Mouse (Mus musculus): ENCODE results near the gene Nbea.

The Nbea gene

DNA sequence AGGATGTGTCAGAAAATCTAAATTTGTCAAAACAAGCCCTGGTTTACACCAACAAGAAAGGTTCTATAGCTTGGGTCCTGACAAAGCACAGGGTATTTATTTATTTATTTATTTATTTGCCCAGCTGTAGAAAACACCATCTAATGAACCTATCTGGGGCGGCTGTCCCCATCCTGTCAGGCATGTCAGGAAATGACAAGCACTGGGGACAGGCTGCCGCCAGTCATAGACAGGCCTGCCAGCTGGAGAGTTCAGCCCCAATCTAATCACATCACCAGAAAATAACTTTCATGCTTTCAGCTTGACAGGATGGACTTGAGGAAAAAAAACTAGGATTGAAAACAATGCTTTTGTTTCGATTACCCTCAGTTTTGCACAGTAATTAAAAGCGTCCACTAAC lies 440.8 kb downstream of the Nbea start:
- DNase-seq = no peak

DNA sequence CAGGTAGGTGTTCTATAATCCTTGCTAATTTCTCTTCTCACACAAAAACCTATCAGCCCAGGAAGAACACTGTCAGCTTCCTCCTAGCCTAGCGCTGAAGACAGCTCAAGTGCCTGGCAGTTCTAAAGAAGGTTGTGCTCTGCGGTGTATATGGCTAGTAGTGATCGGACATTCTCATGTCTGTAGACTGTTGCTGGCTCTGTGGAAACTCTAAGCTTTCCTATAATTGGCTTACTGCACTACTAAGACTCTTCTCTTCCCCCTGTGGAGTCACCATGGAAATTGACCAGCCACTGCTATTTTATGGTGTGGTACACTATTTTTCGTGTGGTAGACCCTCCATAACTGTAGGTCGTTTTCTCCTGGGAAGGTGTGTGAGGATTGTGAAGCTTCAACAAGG lies 441.3 kb downstream of the Nbea start:
- DNase-seq = no peak

- DNase-seq = no peak
Observed at GRCm38 (mm10) chr3:55741428-55741827, 442.1 kb downstream of the Nbea start.

- no peak for DNase-seq
Observed at GRCm38 (mm10) chr3:55733665-55734064, 449.8 kb downstream of the Nbea start.

GRCm38 (mm10) chr3:55730549-55730948 lies 453.0 kb downstream of the Nbea start:
- no peak for DNase-seq

- DNase-seq = no peak
Observed at GRCm38 (mm10) chr3:55730142-55730541, 453.4 kb downstream of the Nbea start.

GRCm38 (mm10) chr3:55714260-55714659 lies 469.2 kb downstream of the Nbea start:
- no peak for DNase-seq

- no peak for DNase-seq
Observed at GRCm38 (mm10) chr3:55713856-55714255, 469.6 kb downstream of the Nbea start.

- DNase-seq = no peak
Observed at GRCm38 (mm10) chr3:55710300-55710699, 473.2 kb downstream of the Nbea start.

DNA sequence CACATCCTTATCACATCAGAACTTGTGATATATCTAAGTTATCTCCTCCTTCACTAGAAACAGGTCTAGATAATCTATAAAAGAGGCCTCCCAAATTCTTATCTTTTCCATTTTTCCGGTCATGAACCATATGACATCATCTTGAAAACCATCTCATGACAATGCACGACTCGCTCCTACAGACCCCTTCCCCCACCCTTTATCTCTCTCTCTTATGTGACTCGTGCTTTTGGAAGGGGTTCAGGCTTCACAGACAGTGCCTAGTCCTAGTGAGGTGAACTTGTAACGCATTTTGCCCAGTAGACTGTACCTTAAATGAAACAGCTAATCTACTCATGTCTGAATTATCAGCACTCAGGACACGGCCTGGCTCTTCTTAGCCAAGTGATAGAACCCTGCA lies 481.9 kb downstream of the Nbea start:
- no peak for DNase-seq

DNA sequence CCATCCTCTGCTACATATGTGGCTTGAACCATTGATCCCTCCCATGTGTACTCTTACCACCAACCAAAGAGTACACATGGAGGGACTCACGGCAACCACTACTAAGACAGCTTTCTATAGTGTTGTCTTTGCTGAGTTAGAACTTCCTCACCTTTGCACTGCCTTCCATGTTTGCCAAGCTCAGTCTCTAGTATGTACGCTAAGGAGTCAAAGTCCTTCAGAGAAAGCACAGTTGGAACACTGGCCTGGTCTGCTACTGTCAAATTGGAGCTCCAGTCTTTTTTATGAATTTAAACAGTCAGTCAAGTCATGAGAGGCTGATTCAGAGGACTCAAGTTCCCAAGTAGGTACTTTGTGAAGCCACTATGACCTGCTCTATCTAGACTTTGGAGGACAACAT lies 486.3 kb downstream of the Nbea start:
- DNase-seq = no peak

- no peak for DNase-seq
Observed at GRCm38 (mm10) chr3:55693073-55693472, 490.4 kb downstream of the Nbea start.

DNA sequence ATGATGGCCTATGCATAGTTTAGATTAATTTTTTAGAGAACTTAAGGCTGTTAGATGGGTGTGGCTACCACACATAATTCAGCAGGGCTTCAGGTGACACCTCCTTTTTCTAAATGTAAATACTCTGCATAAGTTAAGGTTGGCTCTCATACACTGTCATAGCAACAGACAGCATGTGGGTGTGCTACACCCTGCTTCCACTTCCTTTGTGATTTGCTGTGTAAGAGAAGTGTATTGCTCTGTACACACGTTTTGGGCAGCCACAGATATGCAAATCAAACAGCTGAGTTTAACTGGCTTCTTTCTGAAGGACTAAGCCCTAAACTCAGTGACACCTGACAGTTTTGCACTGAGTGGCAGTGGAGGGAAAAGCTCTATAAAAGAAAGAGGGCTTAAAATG lies 495.4 kb downstream of the Nbea start:
- DNase-seq = no peak

DNA sequence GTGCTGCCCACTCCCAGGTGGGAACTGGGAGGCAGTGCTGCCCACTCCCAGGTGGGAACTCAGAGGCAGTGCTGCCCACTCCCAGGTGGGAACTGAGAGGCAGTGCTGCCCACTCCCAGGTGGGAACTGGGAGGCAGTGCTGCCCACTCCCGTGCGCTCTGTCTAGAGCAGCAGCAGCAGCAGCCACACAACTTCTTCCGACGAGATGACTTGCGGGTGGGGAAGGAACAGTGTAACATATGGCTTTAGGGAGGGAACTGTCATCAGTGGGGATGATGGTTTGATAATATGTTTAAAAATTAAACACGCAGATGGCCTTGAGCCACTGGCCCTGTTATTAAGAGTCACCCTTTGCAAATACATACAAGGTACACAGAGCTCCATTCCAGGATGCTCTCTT lies 496.5 kb downstream of the Nbea start:
- no peak for DNase-seq

DNA sequence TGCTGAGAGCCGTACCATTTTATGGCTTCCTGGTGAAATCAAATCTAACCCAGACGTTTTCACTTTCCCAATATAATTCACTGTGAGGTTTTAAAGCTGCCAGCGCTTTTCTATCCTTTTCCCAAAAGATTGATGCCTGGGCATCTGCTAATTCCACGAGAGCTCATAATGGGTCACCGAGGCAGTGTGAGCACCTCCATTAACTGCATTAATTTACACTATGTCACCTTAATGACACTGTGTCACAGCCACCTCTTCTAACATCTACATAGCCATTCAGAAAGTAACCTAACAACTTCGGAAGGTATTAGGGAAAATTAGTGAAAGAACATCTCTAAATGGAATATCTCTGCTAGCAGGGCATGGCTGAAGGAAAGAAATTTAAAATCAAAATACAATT lies 497.9 kb downstream of the Nbea start:
- DNase-seq = no peak

DNA sequence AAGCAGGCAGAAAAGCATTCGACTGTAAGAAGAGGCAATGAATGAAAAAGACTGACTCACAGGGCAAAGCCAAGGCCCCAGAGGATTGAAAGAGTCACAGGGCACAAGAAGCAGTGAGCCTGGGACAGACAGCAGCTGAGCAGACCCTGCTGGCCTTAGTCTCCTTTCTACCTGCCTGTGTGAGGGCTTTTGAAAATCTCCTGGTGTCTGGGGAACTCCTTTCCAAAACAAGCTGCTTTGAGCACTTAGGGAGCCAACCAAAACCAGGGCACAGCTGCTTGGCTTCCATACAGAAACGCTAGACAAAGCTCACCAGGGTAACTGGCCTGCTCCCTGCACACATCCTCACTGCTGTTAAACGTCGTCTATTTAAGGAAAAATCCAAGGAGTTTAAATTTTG lies 498.6 kb downstream of the Nbea start:
- no peak for DNase-seq

- no peak for DNase-seq
Observed at GRCm38 (mm10) chr3:55677691-55678090, 505.8 kb downstream of the Nbea start.

DNA sequence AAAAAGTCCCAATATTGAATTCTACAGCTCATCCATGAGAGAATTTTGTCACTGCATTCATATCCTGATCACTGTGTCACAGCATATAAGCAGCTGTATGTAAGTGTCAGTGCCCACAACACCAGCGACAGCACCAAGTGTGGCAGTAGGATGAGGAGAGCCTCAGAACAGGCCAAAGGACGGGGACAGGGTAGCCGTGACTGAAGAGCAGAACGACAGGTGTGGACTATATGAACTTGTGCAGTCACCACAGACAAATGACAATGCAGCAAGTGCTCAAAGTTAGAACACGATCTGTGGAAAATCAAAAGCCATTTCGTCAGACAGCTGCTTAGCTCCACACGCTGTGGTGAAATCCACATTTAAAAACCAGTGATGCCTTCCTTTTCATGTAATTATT lies 509.3 kb downstream of the Nbea start:
- DNase-seq = no peak

GRCm38 (mm10) chr3:55667048-55667447 lies 516.5 kb downstream of the Nbea start:
- no peak for DNase-seq

- no peak for DNase-seq
Observed at GRCm38 (mm10) chr3:55665928-55666327, 517.6 kb downstream of the Nbea start.

GRCm38 (mm10) chr3:55664713-55665112 lies 518.8 kb downstream of the Nbea start:
- no peak for DNase-seq

DNA sequence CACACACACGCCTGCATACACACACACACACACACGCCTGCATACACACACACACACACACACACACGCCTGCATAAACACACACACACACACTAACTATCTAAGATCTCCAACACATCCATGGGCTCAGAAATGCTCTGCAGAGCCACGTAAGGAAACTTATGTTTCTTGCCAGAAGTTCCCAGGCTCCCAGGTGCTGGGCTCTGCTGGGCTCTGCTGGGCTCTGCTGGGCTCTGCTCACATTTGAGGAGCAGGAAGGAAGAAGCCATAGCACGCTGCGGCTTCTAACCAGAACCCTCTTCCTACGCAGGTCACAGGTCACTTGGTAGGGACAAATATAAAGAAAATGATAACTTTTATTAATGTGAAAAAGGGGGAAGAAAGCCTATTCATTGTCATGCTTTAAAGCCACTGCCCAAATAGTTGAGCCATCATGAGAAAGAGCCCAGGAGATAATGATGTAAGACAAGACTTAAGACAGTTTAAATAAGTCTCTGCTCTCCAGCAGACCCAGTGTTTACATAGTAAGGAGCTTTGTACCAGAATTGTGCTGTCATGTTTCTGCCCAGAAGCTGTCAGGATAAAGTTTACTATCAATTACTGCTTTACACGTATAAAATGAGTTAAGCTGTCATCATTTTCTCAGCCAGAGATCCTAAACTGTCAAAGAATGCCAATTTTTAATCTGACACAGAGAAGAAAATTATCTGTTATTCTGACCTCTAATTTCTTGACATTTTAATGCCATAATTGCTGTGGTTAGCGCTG lies 521.6 kb downstream of the Nbea start:
- peak; percentile 42 for DNase-seq

GRCm38 (mm10) chr3:55660261-55660838 lies 523.2 kb downstream of the Nbea start:
- DNase-seq = no peak

GRCm38 (mm10) chr3:55659558-55660215 lies 523.8 kb downstream of the Nbea start:
- no peak for DNase-seq
